Mouse (Mus musculus) bone marrow, adult 2 months (tissue): Measurements from ENCODE around the gene Stx19.

Experiments used
- CTCF ChIP-seq: fragments of 200-500 bp; IDR thresholded peaks from 2 replicates; pipeline ENCODE4 v1.5.1; 2011; ENCODE audit warnings: low read length, control low read depth; ENCODE audit not compliant: control insufficient read depth, insufficient read depth
- POLR2A ChIP-seq: fragments of 200-500 bp; IDR thresholded peaks from 2 replicates; pipeline ENCODE4 v1.6.1; 2011; ENCODE audit warnings: low read depth, mild to moderate bottlenecking, control low read depth, low read length, borderline replicate concordance; ENCODE audit not compliant: control insufficient read depth

GRCm38 (mm10) chr16:62853611-62854126 lies 39.2 kb downstream of the Stx19 start:
- TF ChIP-seq CTCF: no peak
- TF ChIP-seq POLR2A: no peak
